Mouse (Mus musculus) intestine, embryonic 15.5 days (tissue): ENCODE data around the gene Gzmn. TPM values are rescaled to one million over a fixed set of nuclear protein-coding genes. Genes with fewer than 3 reads are reported as not detected.
"Not testable (repeated sequence)": the region's sequence is repeated elsewhere in the genome, so short reads cannot be mapped to it uniquely, and the experiment has no call there.

Experiments used
- ATAC-seq: fragments of 200-750 bp; cut with Nextera tagmentation; 2 replicates; pipeline ENCODE4 v1.8.0; 2017; ENCODE audit warnings: moderate TSS enrichment, moderate library complexity
- H3K27ac ChIP-seq: fragments of 300-500 bp; sonication (generic); 2 replicates; pipeline ENCODE4 v1.5.1; 2015; ENCODE audit warnings: mild to moderate bottlenecking, inconsistent platforms
- H3K27me3 ChIP-seq: fragments of 300-500 bp; sonication (generic); replicated peaks from 2 replicates; pipeline ENCODE4 v1.6.1; 2015; ENCODE audit warnings: inconsistent platforms
- H3K36me3 ChIP-seq: fragments of 300-500 bp; sonication (generic); 2 replicates; pipeline ENCODE4 v1.6.1; 2015; ENCODE audit warnings: inconsistent platforms
- H3K4me1 ChIP-seq: fragments of 300-500 bp; sonication (generic); replicated peaks from 2 replicates; pipeline ENCODE4 v1.6.1; 2015; ENCODE audit warnings: inconsistent platforms
- H3K4me2 ChIP-seq: fragments of 300-500 bp; sonication (generic); replicated peaks from 2 replicates; pipeline ENCODE4 v1.6.1; 2015; ENCODE audit warnings: mild to moderate bottlenecking, inconsistent platforms
- H3K4me3 ChIP-seq: fragments of 300-500 bp; sonication (generic); replicated peaks from 2 replicates; pipeline ENCODE4 v1.5.1; 2015; ENCODE audit warnings: inconsistent platforms
- H3K9ac ChIP-seq: fragments of 300-500 bp; sonication (generic); 2 replicates; pipeline ENCODE4 v1.6.1; 2015; ENCODE audit warnings: inconsistent platforms
- H3K9me3 ChIP-seq: fragments of 300-500 bp; sonication (generic); 2 replicates; pipeline ENCODE4 v1.6.1; 2016; ENCODE audit warnings: inconsistent platforms
- WGBS: fragments of 180-500 bp; shearing (Covaris S2); methylation state at CpG from one replicate; pipeline ENCODE4 v1.1.7; 2015; 5-methylcytosine and 5-hydroxymethylcytosine counted together
- polyA plus RNA-seq: library from polyadenylated mRNA; unstranded; fragments of >200 nt; fragmentation: Nextera tagmentation; extraction: Ambion mirVana; gene quantifications from 2 replicates; pipeline ENCODE4 v1.2.1, GENCODE M21; 2015

Gene Gzmn
- polyA plus RNA-seq, 1 experiment from 2014 or later: not detected

- 64% methylated on average over 2 of the region's 2 CpGs for WGBS
- Histone ChIP-seq H3K27ac (no peak overlapping the region), H3K9me3 (no peaks in the 10 kb centered on the region), H3K27me3 (no peaks in the 10 kb centered on the region), H3K4me1 (no peaks in the 10 kb centered on the region), H3K4me3 (no peak overlapping the region), H3K4me2 (no peak overlapping the region), H3K36me3 (no peaks in the 10 kb centered on the region), H3K9ac (no peak overlapping the region)
- no peak for ATAC-seq
Observed at GRCm38 (mm10) chr14:56155340-56155739, 19.1 kb downstream of the Gzmn start.

GRCm38 (mm10) chr14:56133675-56134074 is 40.7 kb downstream of the Gzmn start:
- H3K4me2 ChIP-seq, H3K9me3 ChIP-seq, H3K27ac ChIP-seq, H3K9ac ChIP-seq, ATAC-seq, H3K36me3 ChIP-seq, H3K4me3 ChIP-seq, H3K27me3 ChIP-seq, H3K4me1 ChIP-seq: not testable (repeated sequence)
- whole genome bisulfite sequencing: 86% methylated on average over 1 of the region's 1 CpGs

- not testable (repeated sequence) for H3K4me1 ChIP-seq, H3K4me3 ChIP-seq, H3K4me2 ChIP-seq, H3K27me3 ChIP-seq, H3K9ac ChIP-seq, ATAC-seq, H3K27ac ChIP-seq, H3K9me3 ChIP-seq, H3K36me3 ChIP-seq
- 73% methylated on average over 2 of the region's 2 CpGs for WGBS
Observed at GRCm38 (mm10) chr14:56132508-56132907, 41.9 kb downstream of the Gzmn start, which contains the start of gene Gzmd. Gene Gzmd (minus strand): TSS chr14:56132608.

GRCm38 (mm10) chr14:56128341-56128740 is 46.1 kb downstream of the Gzmn start:
- H3K9ac ChIP-seq: no peak overlapping the region

GRCm38 (mm10) chr14:56123516-56123915 is 50.9 kb downstream of the Gzmn start:
- ATAC-seq: no peak
- H3K27me3 ChIP-seq: no peaks in the 10 kb centered on the region
- H3K4me2 ChIP-seq: no peak overlapping the region
- no peak overlapping the region for H3K9ac ChIP-seq
- no peak overlapping the region for H3K27ac ChIP-seq
- H3K4me1 ChIP-seq: no peaks in the 10 kb centered on the region
- no peaks in the 10 kb centered on the region for H3K9me3 ChIP-seq
- H3K4me3 ChIP-seq: no peak overlapping the region
- WGBS: 84% methylated on average over 3 of the region's 3 CpGs
- no peaks in the 10 kb centered on the region for H3K36me3 ChIP-seq

More at GRCm38 (mm10) chr14:56128341-56128740, 46.1 kb downstream of the Gzmn start:
- H3K9me3 ChIP-seq: no peaks in the 10 kb centered on the region
- H3K4me3 ChIP-seq: no peak overlapping the region
- no peaks in the 10 kb centered on the region for H3K4me1 ChIP-seq
- no peaks in the 10 kb centered on the region for H3K27me3 ChIP-seq
- no peak overlapping the region for H3K27ac ChIP-seq
- ATAC-seq: no peak
- H3K36me3 ChIP-seq: no peaks in the 10 kb centered on the region
- no peak overlapping the region for H3K4me2 ChIP-seq
- 54% methylated on average over 3 of the region's 3 CpGs for WGBS

- Histone ChIP-seq H3K4me3 (no peak within 1 kb of the TSS), H3K4me2 (no peak within 1 kb of the TSS), H3K27me3 (no peaks in the 10 kb centered on the region), H3K27ac (no peak within 1 kb of the TSS), H3K36me3 (no peaks in the 10 kb centered on the region), H3K9me3 (no peaks in the 10 kb centered on the region), H3K9ac (no peak within 1 kb of the TSS), H3K4me1 (no peaks in the 10 kb centered on the region)
- no peak for ATAC-seq
Observed at GRCm38 (mm10) chr14:56120525-56120924, 53.9 kb downstream of the Gzmn start, which contains the start of gene Gzme. Gene Gzme (minus strand): TSS chr14:56120625.

Other genes with a start within 250 kb of the Gzmn start
- gene Cma1, start 229.9 kb downstream of the Gzmn start, polyA plus RNA-seq: 1.9 and 3.3 TPM in 2 replicates
- gene Cma2, start 223.6 kb downstream of the Gzmn start, polyA plus RNA-seq: not detected in 2 replicates
- 0.21 and 1.2 TPM in 2 replicates for gene Mcpt1, start 156.6 kb downstream of the Gzmn start, polyA plus RNA-seq
- gene Mcpt9, start 144.1 kb downstream of the Gzmn start, polyA plus RNA-seq: not detected in 2 replicates
- gene Mcpt2, start 132.6 kb downstream of the Gzmn start, polyA plus RNA-seq: 0.40 and 0.58 TPM in 2 replicates
- 0.50 and 0.59 TPM in 2 replicates for gene Mcpt4, start 112.3 kb downstream of the Gzmn start, polyA plus RNA-seq
- gene Mcpt8, start 89.3 kb downstream of the Gzmn start, polyA plus RNA-seq: 0.88 and 0.92 TPM in 2 replicates
- gene Ctsg, start 72.0 kb downstream of the Gzmn start, polyA plus RNA-seq: 0.45 TPM in 1 of 2 replicates, not detected in the other
- gene Gzme, start 54.0 kb downstream of the Gzmn start, polyA plus RNA-seq: not detected in 2 replicates
- not detected in 2 replicates for gene Gzmd, start 42.0 kb downstream of the Gzmn start, polyA plus RNA-seq
- gene Gzmg, start 15.0 kb downstream of the Gzmn start, polyA plus RNA-seq: not detected in 2 replicates
- not detected in 2 replicates for gene Gzmf, start 36.8 kb upstream of the Gzmn start, polyA plus RNA-seq
- gene Gzmc, start 60.1 kb upstream of the Gzmn start, polyA plus RNA-seq: not detected in 2 replicates
- gene Gzmb, start 87.7 kb upstream of the Gzmn start, polyA plus RNA-seq: 1.2 and 1.4 TPM in 2 replicates
- gene Atp12a, start 190.5 kb upstream of the Gzmn start, polyA plus RNA-seq: 0.26 and 0.91 TPM in 2 replicates
- 1.7 and 1.9 TPM in 2 replicates for gene Rnf17, start 228.0 kb upstream of the Gzmn start, polyA plus RNA-seq